Mouse (Mus musculus) frontal cortex, postnatal 36 days (tissue): ENCODE measurements around the gene Brsk2.
A peak's percentile ranks its signal among the peaks of the same experiment; 100 is the strongest.
"Not testable (repeated sequence)": the region's sequence is repeated elsewhere in the genome, so short reads cannot be mapped to it uniquely, and the experiment has no call there.

Experiments
- DNase-seq, 2 experiments: peaks; one replicate each; pipeline ENCODE4 v3.0.0; 2022; ENCODE audit warnings: low spot score in 2 of 2

Brsk2 gene

GRCm38 (mm10) chr7:141948906-141949798 is at the start of gene Brsk2:
TSS of gene Brsk2 (plus strand) at chr7:141949751.
- peak; percentile 96 to 98 for DNase-seq

- no peak for DNase-seq
Observed at GRCm38 (mm10) chr7:141901825-141902224, 47.7 kb upstream of the Brsk2 start.

GRCm38 (mm10) chr7:141902269-141902729 is 47.3 kb upstream of the Brsk2 start:
- DNase-seq: peak; percentile 98 to 99

- DNase-seq: peak; percentile 55 to 76
Observed at GRCm38 (mm10) chr7:141902791-141903190, 46.8 kb upstream of the Brsk2 start.

GRCm38 (mm10) chr7:141908591-141908990 is 41.0 kb upstream of the Brsk2 start:
- DNase-seq: no peak

DNA sequence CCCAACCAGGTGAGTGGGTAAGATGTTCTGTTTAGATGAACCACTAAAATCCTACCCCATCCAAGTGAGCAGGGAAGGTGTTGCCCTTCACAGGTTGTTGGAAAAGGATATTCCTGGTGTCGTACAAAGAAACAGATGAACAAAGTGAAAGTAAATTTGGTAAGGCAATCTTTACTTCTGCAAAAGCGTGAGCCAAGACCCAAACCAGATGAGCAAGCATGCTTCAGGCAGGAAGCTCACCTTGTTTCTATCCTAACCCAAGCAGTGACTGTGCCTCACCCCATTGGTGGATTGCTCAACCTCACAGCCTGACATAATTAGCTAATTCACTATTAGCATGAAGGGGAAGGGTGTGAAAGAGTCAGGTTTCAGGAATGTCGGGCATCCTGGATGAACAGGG is 38.2 kb upstream of the Brsk2 start:
- DNase-seq: no peak

- DNase-seq: no peak
Observed at GRCm38 (mm10) chr7:141918407-141918806, 31.1 kb upstream of the Brsk2 start, which contains the start of gene Tollip. TSS of gene Tollip (minus strand) at chr7:141918507.

DNA sequence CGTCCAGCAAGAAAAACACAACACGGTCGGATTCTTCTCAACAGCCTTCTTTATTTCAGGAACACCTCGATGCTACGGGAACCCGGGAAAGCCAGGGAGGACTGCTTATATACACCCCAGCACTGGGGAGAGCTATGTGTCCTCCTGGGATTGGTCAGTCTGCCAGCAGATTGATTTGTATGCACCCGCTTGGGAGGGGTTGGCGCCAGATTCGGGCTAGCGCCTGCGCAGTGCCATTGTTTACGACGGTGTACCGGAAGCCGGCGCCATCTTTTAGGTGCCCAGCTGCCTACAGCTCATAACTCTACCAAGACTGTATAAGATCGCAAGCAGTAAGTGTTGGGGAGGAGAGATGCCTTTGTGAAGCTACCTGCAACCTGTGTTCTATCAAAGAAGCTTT is 25.4 kb upstream of the Brsk2 start:
- not testable (repeated sequence) for DNase-seq

- DNase-seq: peak; percentile 66 to 73
Observed at GRCm38 (mm10) chr7:141924917-141925316, 24.6 kb upstream of the Brsk2 start.

DNA sequence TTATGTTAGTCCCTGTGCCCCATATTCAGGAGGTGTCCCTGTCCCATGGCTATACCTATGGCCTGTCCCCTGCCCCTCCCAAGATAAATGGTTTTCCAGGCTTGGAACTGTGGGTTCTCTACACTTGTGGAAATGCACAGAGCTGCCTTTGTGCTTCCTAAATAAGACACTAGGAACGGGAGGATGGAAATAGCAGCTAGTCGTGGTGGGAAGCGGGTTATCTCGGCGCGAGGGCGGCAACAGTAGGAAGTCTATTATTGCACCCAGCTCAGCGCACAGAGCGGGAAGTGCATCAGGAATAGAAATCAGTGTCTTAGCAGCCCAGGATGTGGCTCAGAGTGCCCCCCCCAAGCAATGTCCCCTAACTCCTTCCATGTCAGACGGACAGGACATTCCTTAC is 20.9 kb upstream of the Brsk2 start:
- peak; percentile 71 to 87 for DNase-seq

DNA sequence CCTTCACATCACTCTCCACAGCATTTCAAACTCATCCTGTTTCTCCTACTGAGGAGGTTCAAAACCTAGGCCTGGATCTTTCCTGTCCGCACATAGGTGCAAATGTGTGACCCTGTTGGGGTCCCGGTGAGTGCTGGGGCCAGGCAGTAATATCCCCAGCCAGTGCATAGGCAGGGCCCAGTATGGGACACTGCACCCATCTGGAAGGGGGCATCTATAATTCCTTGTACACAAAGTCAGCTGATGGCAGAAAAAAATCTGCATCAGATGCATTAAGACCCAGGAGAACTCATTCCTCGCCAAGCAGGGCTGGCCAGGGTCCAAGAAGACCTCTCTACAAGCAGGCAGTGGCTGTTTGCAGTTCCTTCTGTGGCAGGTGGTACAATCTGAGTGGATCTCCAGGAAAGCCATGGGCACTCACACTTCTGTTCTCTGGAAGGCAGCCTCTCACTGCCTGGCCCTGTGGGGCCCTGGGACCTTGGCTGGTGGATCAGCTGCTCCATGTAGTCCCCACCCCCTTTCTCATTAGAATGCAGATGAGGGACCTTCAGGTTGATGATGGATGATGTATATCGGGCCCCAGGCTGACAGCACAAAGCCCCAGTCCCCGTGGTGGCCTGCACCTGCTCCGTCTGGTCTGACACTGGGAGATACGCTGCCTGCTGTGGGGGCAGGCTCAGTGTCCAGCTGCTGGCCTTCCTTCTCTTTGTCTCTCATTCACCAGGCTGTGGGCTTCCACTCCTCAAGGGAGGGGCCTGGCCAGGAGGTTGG is 15.2 kb upstream of the Brsk2 start:
- DNase-seq: no peak

DNA sequence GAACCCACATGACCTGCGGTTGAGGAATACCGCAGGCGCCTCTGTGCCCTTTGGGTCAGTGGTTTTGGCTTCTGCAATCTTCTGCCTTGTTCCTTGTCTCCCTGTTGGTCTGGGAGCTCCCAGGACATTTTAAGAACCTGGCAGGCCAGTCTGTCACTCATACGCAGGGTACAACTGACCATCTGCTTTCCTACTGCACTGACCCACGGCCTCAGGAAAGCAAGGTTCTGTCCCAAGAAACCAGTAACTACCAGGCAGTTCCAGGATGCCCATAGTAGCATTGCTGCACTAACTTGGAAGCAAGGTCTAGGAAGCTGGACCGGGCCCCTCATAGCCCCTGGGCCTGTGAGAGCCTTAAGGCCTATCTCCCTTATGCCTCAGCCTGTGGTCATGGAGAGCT is 14.6 kb upstream of the Brsk2 start:
- DNase-seq: no peak

- DNase-seq: no peak
Observed at GRCm38 (mm10) chr7:141943444-141943843, 6.1 kb upstream of the Brsk2 start.

GRCm38 (mm10) chr7:141945927-141946326 is 3.6 kb upstream of the Brsk2 start:
- DNase-seq: peak; percentile 72 to 84

GRCm38 (mm10) chr7:141947512-141947911 is 2.0 kb upstream of the Brsk2 start:
- DNase-seq: no peak

DNA sequence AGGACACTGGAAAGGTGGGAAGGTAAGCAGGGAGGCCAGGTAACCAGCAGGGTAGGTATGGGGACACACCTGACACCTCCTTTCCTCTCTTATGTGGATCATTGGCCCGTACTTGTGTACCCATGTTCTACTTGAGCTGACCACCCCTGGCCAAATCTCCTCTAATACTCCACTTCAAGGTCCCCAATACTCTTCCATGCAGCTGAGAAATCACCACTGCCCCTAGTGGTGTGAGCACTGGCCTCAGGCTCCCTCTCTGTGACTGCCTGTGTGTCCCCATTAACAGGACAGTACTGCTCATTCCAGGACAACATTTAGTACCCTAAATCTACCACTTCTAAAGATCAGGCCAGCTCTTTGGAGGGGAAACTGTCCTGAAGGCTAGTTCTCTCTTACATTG is 1.5 kb upstream of the Brsk2 start:
- no peak for DNase-seq

- DNase-seq: no peak
Observed at GRCm38 (mm10) chr7:141949799-141950103, 200 bp downstream of the Brsk2 start.

DNA sequence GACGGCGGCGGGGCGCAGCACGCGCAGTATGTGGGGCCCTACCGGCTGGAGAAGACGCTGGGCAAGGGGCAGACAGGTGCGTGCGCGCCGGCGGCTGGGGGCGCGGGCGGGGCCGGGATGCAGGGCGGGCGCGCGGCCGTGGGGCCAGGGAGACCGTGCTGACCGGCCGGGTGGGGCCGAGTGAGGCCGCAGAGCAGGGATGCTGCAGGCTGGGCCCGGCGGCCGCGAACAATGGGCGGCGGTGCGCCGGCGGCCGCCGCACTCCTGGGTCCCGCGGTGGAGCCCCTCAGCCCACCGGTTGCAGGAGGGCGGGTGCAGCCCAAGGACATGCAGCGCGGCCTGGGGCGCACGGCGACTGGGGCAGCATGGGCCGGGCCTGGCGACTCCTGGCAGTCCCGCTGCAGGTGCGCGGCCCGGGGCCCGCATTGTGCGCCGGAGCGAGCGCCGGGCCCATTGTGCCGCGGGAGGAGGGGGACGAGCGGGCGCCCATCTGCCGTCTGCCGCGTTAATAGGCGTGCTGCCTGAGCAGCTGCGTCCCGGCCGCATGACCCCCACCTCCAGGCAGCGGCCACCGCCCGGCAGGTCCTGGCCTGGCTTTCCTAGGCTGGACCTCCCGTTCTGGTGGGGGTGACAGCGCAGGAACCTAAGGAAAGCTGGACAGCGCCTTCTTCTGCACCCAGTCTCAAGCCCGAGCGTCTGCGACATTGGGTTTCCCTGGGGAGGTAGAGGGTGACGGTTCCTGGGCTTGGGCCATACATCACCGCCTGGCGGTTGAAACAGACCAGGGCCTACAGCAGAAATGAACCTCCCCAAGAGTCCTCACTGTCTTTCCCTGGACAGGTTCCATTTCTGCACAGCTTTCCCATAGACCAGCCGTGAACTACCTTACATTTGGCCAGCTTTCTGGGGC is 808 bp downstream of the Brsk2 start:
- DNase-seq: peak; percentile 51

DNA sequence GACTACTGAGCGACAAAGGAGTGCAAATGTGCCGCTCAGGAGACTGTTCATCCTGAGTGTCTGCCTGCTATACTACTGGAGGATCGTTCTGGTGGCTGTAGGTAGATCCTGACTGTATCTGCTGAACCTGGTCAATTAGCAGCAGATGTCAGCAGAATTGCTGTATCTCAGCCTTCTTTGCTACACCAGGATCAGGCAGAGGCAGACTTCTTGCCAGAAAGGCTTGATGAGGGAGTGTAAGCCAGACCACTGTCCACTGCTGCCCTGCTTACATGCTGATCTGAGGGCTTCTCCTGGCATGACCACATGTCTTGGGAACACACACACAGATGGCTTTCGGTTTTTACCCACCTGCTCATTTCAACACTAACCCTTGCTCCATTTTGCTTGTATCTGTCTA is 2.3 kb downstream of the Brsk2 start:
- no peak for DNase-seq

DNA sequence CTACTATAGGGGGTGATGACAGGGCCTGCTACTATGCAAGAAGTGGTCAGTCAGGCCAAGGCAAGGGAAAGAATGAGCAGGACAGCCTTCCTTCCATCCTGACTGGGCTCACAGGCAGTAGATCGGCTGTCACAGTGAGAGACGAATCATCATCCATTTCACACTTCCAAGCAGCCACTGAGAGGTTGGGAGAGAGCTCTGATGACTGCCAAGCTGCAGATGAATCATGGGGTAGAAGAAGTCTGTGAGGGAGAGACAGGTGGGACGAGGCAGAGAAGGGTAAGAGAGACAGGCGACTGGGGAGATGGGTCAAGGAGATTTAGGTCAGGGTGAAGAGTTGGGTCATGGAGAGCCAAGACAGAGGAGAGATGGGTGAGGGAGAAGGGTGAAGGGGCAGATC is 3.4 kb downstream of the Brsk2 start:
- DNase-seq: no peak

- DNase-seq: no peak
Observed at GRCm38 (mm10) chr7:141953616-141954015, 4.1 kb downstream of the Brsk2 start.
